Comparison of ENCODE assay signal across 20 mouse cellular contexts in genomic region chr19:24367722-24368121, GRCm38 (mm10).
DNase-seq lines count a peak whose midpoint lies in the region; TF ChIP-seq lines count a peak whose summit lies in the region.
"Had no signal": no experiment of that assay in that cellular context is flagged by ENCODE, and none has a peak within 500 bp of the region (broad histone marks: within the 10 kb centered on the region; RNA-seq: fewer than 3 reads in every experiment).

No protein-coding gene starts in this region.

- intact Hi-C loops in left cerebral cortex, postnatal 25 days (cut with DNase I) = no loop called here
- intact Hi-C loops in left cerebral cortex, postnatal 10 days (cut with DNase I) = no loop called here

- peak; percentile 14 to 23 for DNase-seq in cerebellum, postnatal 25 days
- no peak for DNase-seq in cerebellum, adult 8-10 months
- peak; percentile 39 to 61 for DNase-seq in layer of hippocampus, adult 2 months (ENCODE audit: low spot score in 2 of 2)
- no peak for DNase-seq in layer of hippocampus, postnatal 25 days (ENCODE audit: extremely low spot score in 1 of 2, low spot score in 1 of 2)
- DNase-seq in left cerebral cortex, postnatal 25 days (ENCODE audit: low spot score in 2 of 2) = peak; percentile 26 to 69
- DNase-seq in left cerebral cortex, postnatal 10 days (ENCODE audit: extremely low spot score in 1 of 2, low spot score in 2 of 2) = no peak
- peak; percentile 47 for DNase-seq in retina, embryonic 14.5 days (ENCODE audit: low spot score)
- no peak for DNase-seq in adrenal gland, adult 8-10 months
- DNase-seq: adrenal gland, postnatal 14 days; B cell, adult 2 months; cerebellum, adult 18-20 months; embryo, embryonic 11 days; gastrocnemius, postnatal 10 days; heart, adult 2 months had no signal

- H3K4me3 ChIP-seq in layer of hippocampus, adult 2 months = no peak overlapping the region
- H3K4me3 ChIP-seq: embryonic facial prominence, embryonic 15.5 days; erythroblast, embryonic 14.5 days; forebrain, embryonic 10.5 days; heart, adult 2 months; heart, embryonic 15.5 days; hindbrain, embryonic 10.5 days had no signal

- H3K27ac ChIP-seq in layer of hippocampus, adult 2 months = peak overlapping the region; percentile 76
- H3K27ac ChIP-seq: embryonic facial prominence, embryonic 15.5 days; forebrain, embryonic 10.5 days; heart, adult 2 months; heart, embryonic 15.5 days; hindbrain, embryonic 10.5 days; hindbrain, embryonic 14.5 days had no signal

- no peak for TF ChIP-seq CTCF in layer of hippocampus, adult 2 months (conservative IDR thresholded peaks at IDR 0.05)

Comparison
In these comparisons a context has a peak if more than half of its experiments do, and no peak if none do; other contexts are left out.
1. DNase-seq: peak in cerebellum, postnatal 25 days (2 of 2), layer of hippocampus, adult 2 months (2 of 2), left cerebral cortex, postnatal 25 days (2 of 2) and retina, embryonic 14.5 days (single experiment); none in cerebellum, adult 8-10 months (single experiment), layer of hippocampus, postnatal 25 days (0 of 2), left cerebral cortex, postnatal 10 days (0 of 2) and adrenal gland, adult 8-10 months (single experiment).